Mouse (Mus musculus) megakaryocyte, embryonic 14.5 days (primary cell): ENCODE measurements around the gene Vezf1.

ENCODE experiments used
- FLI1 ChIP-seq: IDR thresholded peaks from 2 replicates; pipeline ENCODE4 v1.6.1; 2012; ENCODE audit warnings: low read length, inconsistent platforms, mixed read lengths
- GATA1 ChIP-seq: IDR thresholded peaks from 3 replicates; pipeline ENCODE4 v1.6.1; 2012; ENCODE audit warnings: mixed read lengths, low read length, inconsistent platforms, borderline replicate concordance

DNA sequence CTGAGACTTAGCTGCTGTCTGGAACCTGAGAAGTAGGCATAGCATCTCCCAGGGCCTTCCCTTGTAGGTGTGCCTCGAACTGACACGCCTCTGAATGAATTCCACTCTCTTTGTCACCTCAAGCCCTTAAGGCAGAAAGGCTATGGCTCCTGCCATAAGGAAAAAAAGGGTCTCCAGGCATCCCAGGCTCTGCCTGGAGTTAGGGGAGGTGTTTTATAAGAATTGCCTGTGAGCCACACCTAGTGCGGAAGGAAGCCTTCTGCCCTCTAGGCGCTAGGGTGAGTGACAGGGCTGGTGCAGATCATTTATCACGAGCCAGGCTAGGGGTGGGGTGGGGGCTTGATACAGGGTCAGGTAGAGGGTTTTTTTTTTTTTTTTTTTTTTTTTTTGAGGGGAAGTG is 54.9 kb downstream of the Vezf1 start:
- no peak for TF ChIP-seq GATA1
- TF ChIP-seq FLI1, result no peak
